Mouse (Mus musculus): Measurements from ENCODE around the gene Akt3.
A peak's percentile ranks its signal among the peaks of the same experiment; 100 is the strongest.

Akt3 gene

GRCm38 (mm10) chr1:177051366-177051963, 206.5 kb downstream of the Akt3 start:
- DNase-seq (ENCODE audit: low read depth, low spot score), result no peak

GRCm38 (mm10) chr1:177048773-177049172, 209.2 kb downstream of the Akt3 start:
- no peak for DNase-seq (ENCODE audit: low read depth, low spot score)

DNA sequence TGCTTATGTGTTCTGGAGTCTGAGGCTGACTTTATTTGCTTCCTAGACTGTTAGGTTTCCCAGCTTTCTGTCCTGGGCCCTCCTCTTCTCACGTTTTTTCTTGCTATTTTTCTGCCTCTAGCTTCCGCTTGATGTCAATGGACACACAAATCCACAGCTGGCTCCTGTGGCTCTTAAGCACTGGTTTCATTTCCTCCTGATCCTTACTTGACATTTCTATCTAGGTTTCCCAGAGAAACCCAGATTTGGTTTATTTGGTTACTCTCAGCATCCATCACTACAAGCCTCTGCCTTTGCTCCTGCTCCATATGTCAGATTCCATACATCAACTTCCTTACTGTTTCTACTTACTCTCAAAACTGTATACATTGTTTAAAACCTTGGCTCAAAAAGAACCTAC, 211.0 kb downstream of the Akt3 start:
- no peak for DNase-seq (ENCODE audit: low read depth, low spot score)

DNA sequence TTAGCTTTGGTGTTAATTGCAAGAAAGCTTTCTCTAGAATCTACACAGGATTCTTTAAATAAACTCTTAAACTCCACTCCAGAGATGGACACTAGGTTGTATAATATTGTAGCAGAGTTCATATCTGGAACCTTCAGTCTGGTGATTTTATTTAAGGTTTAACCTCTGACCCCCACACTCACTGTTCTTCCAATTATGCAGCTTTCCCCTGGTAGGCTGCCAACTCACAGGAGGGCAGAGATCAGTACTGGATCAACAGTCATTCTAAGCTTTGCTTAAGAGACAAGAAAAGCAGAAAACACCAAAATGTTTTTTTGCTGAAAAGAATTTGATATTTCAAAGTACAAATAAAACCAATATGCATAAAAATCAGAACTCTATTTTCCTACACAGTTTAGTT, 212.1 kb downstream of the Akt3 start:
- DNase-seq (ENCODE audit: low read depth, low spot score), result peak; percentile 8

DNA sequence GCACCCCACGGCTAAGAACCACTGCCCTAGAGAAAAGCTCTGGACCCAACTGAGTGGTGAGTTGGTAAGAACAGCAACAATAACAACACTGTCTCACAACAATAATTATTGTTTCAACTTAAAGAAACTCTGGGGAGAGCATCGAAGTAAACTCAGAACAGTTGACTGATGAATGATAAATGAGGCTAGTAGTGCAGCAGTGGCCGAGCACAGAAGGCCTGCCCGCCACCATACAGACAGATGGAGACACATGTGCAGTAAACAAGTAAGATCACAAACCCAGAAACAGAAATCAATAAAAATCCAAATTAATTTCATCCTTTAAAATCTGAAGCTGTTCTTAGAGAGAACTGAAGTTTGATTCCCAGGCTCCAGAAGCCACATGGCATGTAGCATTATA, 217.9 kb downstream of the Akt3 start:
- DNase-seq (ENCODE audit: low read depth, low spot score), result no peak

DNA sequence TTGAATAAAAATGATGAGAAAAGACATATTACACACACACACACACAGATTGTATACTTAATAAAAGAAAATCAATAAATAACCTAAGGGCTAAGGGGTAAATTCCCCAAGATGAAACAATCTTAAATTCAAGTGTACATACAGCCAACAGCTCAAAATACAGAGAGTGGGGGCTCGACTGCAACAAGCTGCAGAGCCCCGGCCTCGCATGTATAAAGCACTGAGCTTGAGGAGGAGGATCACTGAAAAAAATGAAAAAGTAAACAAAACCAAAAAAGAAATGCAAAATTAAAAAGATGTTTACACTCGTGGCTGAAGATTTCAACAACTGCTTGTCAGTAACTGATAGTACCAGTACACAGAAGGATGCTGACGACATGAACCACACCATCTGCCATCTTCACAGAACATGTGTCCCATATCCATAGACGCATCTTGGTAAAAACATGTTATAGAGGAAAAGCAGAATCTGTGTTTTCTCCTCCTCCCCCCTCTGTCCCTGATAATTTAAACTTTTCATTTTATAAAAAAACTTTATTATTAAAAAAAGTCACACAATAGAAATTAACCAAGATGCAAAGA, 218.8 kb downstream of the Akt3 start:
- no peak for DNase-seq (ENCODE audit: low read depth, low spot score)

- no peak for DNase-seq (ENCODE audit: low read depth, low spot score)
These were observed 219.6 kb downstream of the Akt3 start for GRCm38 (mm10) chr1:177038383-177038782.

- DNase-seq (ENCODE audit: low read depth, low spot score), result no peak
These were observed 222.5 kb downstream of the Akt3 start for GRCm38 (mm10) chr1:177035460-177035859.

- DNase-seq (ENCODE audit: low read depth, low spot score), result no peak
These were observed 225.8 kb downstream of the Akt3 start for GRCm38 (mm10) chr1:177032233-177032632.

DNA sequence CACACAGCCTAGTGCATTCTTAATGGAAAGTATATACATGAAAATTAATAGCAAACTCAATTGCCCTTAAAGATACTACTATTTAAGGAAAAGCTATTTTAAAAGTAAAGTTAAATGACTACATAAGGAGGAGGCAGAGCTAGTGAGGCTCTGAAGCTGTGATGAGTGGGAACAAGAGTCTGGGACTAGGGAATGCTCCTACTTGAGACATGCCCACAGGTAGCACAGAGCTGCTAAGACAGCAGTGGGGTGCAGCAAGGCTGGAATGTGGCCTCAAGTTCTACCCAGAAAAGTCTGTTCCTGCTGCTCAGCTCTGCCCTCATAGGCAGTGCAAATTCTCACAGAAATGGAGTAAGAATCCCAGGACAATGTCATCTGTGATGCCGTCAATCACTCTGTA, 226.8 kb downstream of the Akt3 start:
- DNase-seq (ENCODE audit: low read depth, low spot score), result no peak

DNA sequence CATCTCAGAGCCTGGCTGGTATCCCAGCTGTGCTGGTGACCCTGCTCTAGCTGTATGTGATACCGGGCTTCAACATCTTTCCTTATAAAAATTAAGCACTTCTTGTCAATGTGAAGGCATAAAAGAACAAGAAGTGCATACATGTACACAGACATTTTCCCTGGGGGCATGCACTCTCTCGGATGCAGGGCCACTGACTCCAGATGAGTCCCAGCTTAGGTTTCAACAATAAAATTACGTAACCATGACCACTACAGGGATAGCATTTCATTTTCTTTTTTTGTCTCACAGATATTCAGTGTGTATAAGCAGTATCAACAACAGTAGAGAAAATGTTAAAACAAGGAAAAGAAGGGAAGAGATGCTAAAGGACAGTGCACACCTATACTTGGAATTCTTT, 227.3 kb downstream of the Akt3 start:
- no peak for DNase-seq (ENCODE audit: low read depth, low spot score)

- no peak for DNase-seq (ENCODE audit: low read depth, low spot score)
These were observed 229.0 kb downstream of the Akt3 start for GRCm38 (mm10) chr1:177029032-177029431.

DNA sequence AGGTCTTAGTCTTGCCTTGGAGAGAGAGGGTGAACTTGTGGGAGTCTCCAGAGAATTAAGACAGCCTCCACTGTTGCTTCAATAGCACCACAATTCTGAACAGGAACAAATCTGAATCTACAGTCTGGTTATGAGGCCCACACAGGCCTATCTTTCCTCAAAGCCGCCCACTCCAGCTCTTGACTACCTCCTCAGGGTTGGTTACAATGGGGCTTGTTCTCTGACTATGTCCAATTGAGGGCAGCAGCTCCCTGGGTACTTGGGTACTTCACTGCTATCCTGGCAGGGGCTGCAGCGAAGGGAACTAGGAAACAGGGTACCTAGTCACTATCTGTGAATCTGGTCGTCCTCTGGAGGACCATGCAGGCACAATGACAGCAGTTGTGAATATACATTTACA, 230.3 kb downstream of the Akt3 start:
- DNase-seq (ENCODE audit: low read depth, low spot score), result no peak

DNA sequence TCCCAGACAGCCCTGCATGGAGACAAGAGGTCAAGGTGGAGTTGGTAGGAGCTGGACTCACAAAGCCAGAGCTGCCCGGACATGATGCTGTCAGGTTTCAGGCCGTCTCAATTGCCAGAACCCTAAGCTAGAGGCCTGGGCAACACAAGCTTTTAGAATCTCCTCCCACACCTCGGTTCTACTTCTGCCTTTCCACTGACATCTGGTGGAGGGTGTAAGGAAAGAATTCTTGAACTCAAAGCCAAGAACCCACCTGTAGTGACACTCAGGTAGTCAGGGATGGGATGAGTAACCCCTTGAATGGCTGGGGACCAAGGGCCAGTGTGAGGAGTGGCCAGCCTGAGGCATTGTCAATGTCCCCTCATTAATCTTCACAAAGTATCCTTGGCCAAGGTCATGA, 235.3 kb downstream of the Akt3 start:
- DNase-seq (ENCODE audit: low read depth, low spot score), result no peak

DNA sequence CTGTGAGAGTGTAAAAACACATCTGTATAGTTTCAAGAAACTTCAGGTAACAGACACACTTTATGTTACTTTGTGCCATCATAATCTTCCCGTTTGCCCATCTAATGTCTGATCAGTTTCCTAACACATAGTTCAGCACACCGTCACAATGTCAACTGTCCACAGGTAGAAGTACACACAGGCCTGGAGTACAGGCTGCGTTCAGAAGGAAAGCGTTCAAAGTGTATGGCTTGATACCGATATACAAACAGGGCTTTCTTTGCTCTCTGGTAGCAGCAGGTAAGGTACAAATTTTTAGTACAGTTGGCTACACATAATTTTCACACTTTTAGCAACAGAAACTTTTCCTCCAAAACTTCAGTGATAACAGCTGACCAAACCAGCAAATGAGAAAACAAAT, 238.3 kb downstream of the Akt3 start:
- DNase-seq (ENCODE audit: low read depth, low spot score), result no peak

GRCm38 (mm10) chr1:177018750-177019149, 239.3 kb downstream of the Akt3 start:
- no peak for DNase-seq (ENCODE audit: low read depth, low spot score)

GRCm38 (mm10) chr1:177016729-177017128, 241.3 kb downstream of the Akt3 start:
- DNase-seq (ENCODE audit: low read depth, low spot score), result no peak

DNA sequence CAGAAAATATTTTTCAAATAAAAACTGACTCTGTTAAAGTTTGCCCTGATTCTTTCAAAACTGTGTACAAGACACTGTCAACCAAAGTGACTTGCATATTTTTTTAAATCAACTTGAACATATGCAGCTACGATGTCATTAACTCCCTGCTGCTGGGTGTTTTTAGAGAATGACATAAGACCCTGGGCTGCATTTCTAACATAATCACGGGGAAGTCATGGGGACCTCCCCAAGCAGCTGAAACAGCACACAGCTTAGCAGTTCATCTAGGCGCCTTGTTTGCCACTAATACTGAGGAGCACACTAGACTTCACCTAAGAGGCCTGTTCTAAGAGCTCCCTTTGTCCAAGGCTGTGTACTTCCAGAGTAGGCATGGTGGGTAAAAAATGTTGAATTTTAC, 242.1 kb downstream of the Akt3 start:
- no peak for DNase-seq (ENCODE audit: low read depth, low spot score)

- DNase-seq (ENCODE audit: low read depth, low spot score), result peak; percentile 28
These were observed 243.0 kb downstream of the Akt3 start for GRCm38 (mm10) chr1:177014921-177015439.

DNA sequence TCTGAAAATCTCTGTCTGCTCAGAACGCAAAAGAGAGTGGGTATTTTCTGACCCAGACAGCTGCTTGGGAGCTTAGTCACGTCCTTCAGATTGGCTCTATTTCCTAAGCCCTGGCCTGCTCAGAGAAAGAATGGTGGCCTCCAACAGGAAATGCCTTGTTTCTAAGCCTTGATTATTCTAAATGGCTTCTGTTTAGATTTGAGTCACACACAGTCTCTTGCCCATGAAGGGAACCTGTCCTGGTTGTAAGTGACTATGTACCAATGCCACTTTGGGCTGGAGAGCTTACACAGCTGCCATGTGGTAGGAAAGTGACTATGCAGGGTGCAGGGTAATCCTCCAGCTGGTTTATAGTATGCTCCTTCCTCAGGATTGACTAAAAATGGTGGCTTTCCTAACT, 243.7 kb downstream of the Akt3 start:
- DNase-seq (ENCODE audit: low read depth, low spot score), result no peak

GRCm38 (mm10) chr1:177013776-177014175, 244.2 kb downstream of the Akt3 start:
- DNase-seq (ENCODE audit: low read depth, low spot score), result peak; percentile 68

DNA sequence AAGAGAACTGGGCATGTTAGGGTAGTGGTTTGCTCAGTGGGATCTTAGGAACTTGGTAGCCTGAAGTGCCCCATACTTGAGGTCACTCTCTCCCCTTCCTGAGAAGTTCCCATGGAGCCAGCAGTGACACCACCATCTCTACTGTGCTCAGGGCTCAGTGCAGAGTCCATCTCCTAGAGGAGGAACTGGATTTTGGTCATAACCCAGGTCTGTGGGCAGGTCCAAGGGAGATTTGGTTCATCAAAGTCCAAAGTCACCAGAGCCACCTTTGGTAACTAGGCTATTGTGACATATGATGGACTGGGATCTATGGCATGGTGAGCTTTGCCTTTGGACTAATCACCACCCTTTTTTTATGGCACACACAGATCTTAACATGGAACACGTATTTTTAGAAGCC, 244.7 kb downstream of the Akt3 start:
- DNase-seq (ENCODE audit: low read depth, low spot score), result no peak

GRCm38 (mm10) chr1:177012774-177013173, 245.2 kb downstream of the Akt3 start:
- no peak for DNase-seq (ENCODE audit: low read depth, low spot score)

DNA sequence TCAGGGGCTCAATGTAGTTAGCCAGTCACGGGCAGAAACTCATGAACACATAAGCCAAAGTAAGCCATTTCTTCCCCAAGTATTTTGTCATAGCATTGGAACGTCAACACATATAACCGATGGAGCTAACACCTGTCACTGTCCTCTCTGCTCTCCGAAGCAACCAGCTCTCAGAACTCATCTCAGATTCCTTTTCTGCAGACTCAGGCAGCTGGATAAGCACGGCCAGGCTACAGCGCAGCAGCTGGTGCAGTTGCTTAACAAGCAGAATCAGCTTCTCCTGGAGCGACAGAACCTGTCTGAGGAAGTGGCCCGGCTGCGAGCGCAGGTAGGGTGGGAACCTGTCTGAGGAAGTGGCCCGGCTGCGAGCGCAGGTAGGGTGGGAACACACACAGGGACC, 246.3 kb downstream of the Akt3 start:
- peak; percentile 83 for DNase-seq (ENCODE audit: low read depth, low spot score)
